Mouse (Mus musculus): ENCODE data around the gene Slc26a10. TPM values are rescaled to one million over a fixed set of nuclear protein-coding genes. Genes with fewer than 3 reads are reported as not detected.
"Not testable (repeated sequence)": the region's sequence is repeated elsewhere in the genome, so short reads cannot be mapped to it uniquely, and the experiment has no call there.

The Slc26a10 gene
- polyA plus RNA-seq, 1 experiment from 2014 or later, result 1.1 TPM

- Histone ChIP-seq H3K27ac (peak overlapping the region; percentile 21; the same call in 1 of the 2 replicates), H3K9ac (no peak overlapping the region)
- WGBS, result 67% methylated on average over 4 of the region's 4 CpGs
Measured at GRCm38 (mm10) chr10:127136510-127136909, 43.9 kb downstream of the Slc26a10 start.

GRCm38 (mm10) chr10:127135118-127135836 lies 45.2 kb downstream of the Slc26a10 start:
- Histone ChIP-seq H3K4me3 (replicated peaks) (no peak overlapping the region), H3K36me3 (no peaks in the 10 kb centered on the region), H3K4me2 (no peak overlapping the region), H3K4me1 (no peaks in the 10 kb centered on the region), H3K9me3 (no peaks in the 10 kb centered on the region), H3K27me3 (replicated peaks) (no peaks in the 10 kb centered on the region), H3K9ac (no peak overlapping the region), H3K27ac (peak overlapping the region; percentile 3; the same call in 1 of the 2 replicates)
- peak; percentile 54; the same call in 1 of the 2 replicates for ATAC-seq (ENCODE audit: insufficient read depth, low FRiP score, low read depth)
- WGBS, result 36% methylated on average over 8 of the region's 8 CpGs

More at GRCm38 (mm10) chr10:127136510-127136909, 43.9 kb downstream of the Slc26a10 start:
- Histone ChIP-seq H3K36me3 (no peaks in the 10 kb centered on the region), H3K4me2 (no peak overlapping the region), H3K9me3 (no peaks in the 10 kb centered on the region), H3K27me3 (replicated peaks) (no peaks in the 10 kb centered on the region), H3K4me3 (replicated peaks) (no peak overlapping the region), H3K4me1 (no peaks in the 10 kb centered on the region)
- ATAC-seq (ENCODE audit: insufficient read depth, low FRiP score, low read depth), result no peak

- H3K4me3 ChIP-seq (replicated peaks); H3K4me1 ChIP-seq; H3K9ac ChIP-seq; H3K4me2 ChIP-seq; H3K9me3 ChIP-seq; H3K36me3 ChIP-seq; H3K27me3 ChIP-seq (replicated peaks); ATAC-seq (ENCODE audit: insufficient read depth, low FRiP score, low read depth); H3K27ac ChIP-seq: not testable (repeated sequence)
- WGBS, result 72% methylated on average over 3 of the region's 3 CpGs
Measured at GRCm38 (mm10) chr10:127134394-127135035, 45.9 kb downstream of the Slc26a10 start.

GRCm38 (mm10) chr10:127132469-127132868 lies 48.0 kb downstream of the Slc26a10 start:
- Histone ChIP-seq H3K4me2 (no peak overlapping the region), H3K9me3 (no peaks in the 10 kb centered on the region), H3K27me3 (replicated peaks) (no peaks in the 10 kb centered on the region), H3K9ac (no peak overlapping the region), H3K36me3 (no peaks in the 10 kb centered on the region), H3K4me3 (replicated peaks) (no peak overlapping the region), H3K4me1 (no peaks in the 10 kb centered on the region), H3K27ac (no peak overlapping the region)
- no peak for ATAC-seq (ENCODE audit: insufficient read depth, low FRiP score, low read depth)
- 55% methylated on average over 5 of the region's 5 CpGs for WGBS

GRCm38 (mm10) chr10:127129431-127129830 lies 51.0 kb downstream of the Slc26a10 start:
- no peaks in the 10 kb centered on the region for H3K27me3 ChIP-seq (replicated peaks)
- H3K27ac ChIP-seq, result no peak overlapping the region
- WGBS, result 58% methylated on average over 4 of the region's 4 CpGs
- H3K4me2 ChIP-seq, result no peak overlapping the region
- no peak overlapping the region for H3K4me3 ChIP-seq (replicated peaks)
- H3K9me3 ChIP-seq, result no peaks in the 10 kb centered on the region
- no peaks in the 10 kb centered on the region for H3K36me3 ChIP-seq
- ATAC-seq (ENCODE audit: insufficient read depth, low FRiP score, low read depth), result no peak
- no peaks in the 10 kb centered on the region for H3K4me1 ChIP-seq
- no peak overlapping the region for H3K9ac ChIP-seq

- H3K4me3 ChIP-seq (replicated peaks), result no peak overlapping the region
- no peaks in the 10 kb centered on the region for H3K36me3 ChIP-seq
- no peak overlapping the region for H3K4me2 ChIP-seq
- no peaks in the 10 kb centered on the region for H3K27me3 ChIP-seq (replicated peaks)
- WGBS, result 67% methylated on average over 7 of the region's 7 CpGs
- no peaks in the 10 kb centered on the region for H3K9me3 ChIP-seq
- H3K27ac ChIP-seq, result no peak overlapping the region; the same call in 1 of the 2 replicates
- no peak overlapping the region for H3K9ac ChIP-seq
- peaks cover 2% of the 10 kb centered on the region; the same call in 1 of the 2 replicates for H3K4me1 ChIP-seq
- ATAC-seq (ENCODE audit: insufficient read depth, low FRiP score, low read depth), result no peak
Measured at GRCm38 (mm10) chr10:127127711-127128279, 52.6 kb downstream of the Slc26a10 start.

- no peak overlapping the region for H3K9ac ChIP-seq
- no peaks in the 10 kb centered on the region for H3K27me3 ChIP-seq (replicated peaks)
- 66% methylated on average over 5 of the region's 5 CpGs for WGBS
- H3K4me1 ChIP-seq, result peaks cover 2% of the 10 kb centered on the region; the same call in 1 of the 2 replicates
- H3K27ac ChIP-seq, result no peak overlapping the region
- no peaks in the 10 kb centered on the region for H3K9me3 ChIP-seq
- H3K4me3 ChIP-seq (replicated peaks), result no peak overlapping the region
- H3K36me3 ChIP-seq, result no peaks in the 10 kb centered on the region
- ATAC-seq (ENCODE audit: insufficient read depth, low FRiP score, low read depth), result no peak
- no peak overlapping the region for H3K4me2 ChIP-seq
Measured at GRCm38 (mm10) chr10:127126579-127126978, 53.9 kb downstream of the Slc26a10 start.

GRCm38 (mm10) chr10:127125210-127126001 lies 55.0 kb downstream of the Slc26a10 start:
- H3K9me3 ChIP-seq, result no peaks in the 10 kb centered on the region
- H3K4me1 ChIP-seq, result peaks cover 3% of the 10 kb centered on the region; the same call in 1 of the 2 replicates
- no peak overlapping the region for H3K4me2 ChIP-seq
- H3K27me3 ChIP-seq (replicated peaks), result no peaks in the 10 kb centered on the region
- whole genome bisulfite sequencing, result 69% methylated on average over 9 of the region's 9 CpGs
- no peaks in the 10 kb centered on the region for H3K36me3 ChIP-seq
- no peak for ATAC-seq (ENCODE audit: insufficient read depth, low FRiP score, low read depth)
- H3K4me3 ChIP-seq (replicated peaks), result no peak overlapping the region
- no peak overlapping the region for H3K9ac ChIP-seq
- no peak overlapping the region for H3K27ac ChIP-seq

GRCm38 (mm10) chr10:127123436-127123805 lies 57.0 kb downstream of the Slc26a10 start:
- Histone ChIP-seq H3K9ac (no peak overlapping the region), H3K4me3 (replicated peaks) (no peak overlapping the region; the same call in 1 of the 2 replicates), H3K27me3 (replicated peaks) (no peaks in the 10 kb centered on the region), H3K27ac (no peak overlapping the region), H3K36me3 (peaks cover 5% of the 10 kb centered on the region; the same call in 1 of the 2 replicates), H3K9me3 (no peaks in the 10 kb centered on the region), H3K4me2 (peak overlapping the region; percentile 53), H3K4me1 (peaks cover 6% of the 10 kb centered on the region; the same call in 1 of the 2 replicates)
- no peak for ATAC-seq (ENCODE audit: insufficient read depth, low FRiP score, low read depth)
- WGBS, result 13% methylated on average over 4 of the region's 4 CpGs

GRCm38 (mm10) chr10:127122784-127123435 lies 57.5 kb downstream of the Slc26a10 start:
- ATAC-seq (ENCODE audit: insufficient read depth, low FRiP score, low read depth), result peak; percentile 53

GRCm38 (mm10) chr10:127122018-127122417 lies 58.4 kb downstream of the Slc26a10 start:
- no peak overlapping the region for H3K4me3 ChIP-seq (replicated peaks)
- no peak overlapping the region for H3K27ac ChIP-seq
- H3K36me3 ChIP-seq, result peaks cover 10% of the 10 kb centered on the region
- WGBS, result 83% methylated on average over 3 of the region's 3 CpGs
- H3K4me1 ChIP-seq, result peaks cover 6% of the 10 kb centered on the region; the same call in 1 of the 2 replicates
- no peak overlapping the region for H3K9ac ChIP-seq
- no peaks in the 10 kb centered on the region for H3K9me3 ChIP-seq
- H3K27me3 ChIP-seq (replicated peaks), result no peaks in the 10 kb centered on the region
- H3K4me2 ChIP-seq, result no peak overlapping the region
- no peak for ATAC-seq (ENCODE audit: insufficient read depth, low FRiP score, low read depth)

More at GRCm38 (mm10) chr10:127122784-127123435, 57.5 kb downstream of the Slc26a10 start:
- 12% methylated on average over 13 of the region's 13 CpGs for WGBS
- H3K36me3 ChIP-seq, result peaks cover 5% of the 10 kb centered on the region; the same call in 1 of the 2 replicates
- H3K4me3 ChIP-seq (replicated peaks), result no peak overlapping the region; the same call in 1 of the 2 replicates
- H3K27me3 ChIP-seq (replicated peaks), result no peaks in the 10 kb centered on the region
- 0 out of 2 replicates have a peak overlapping the region, but pooled peaks have one; percentile 0 for H3K27ac ChIP-seq
- H3K9me3 ChIP-seq, result no peaks in the 10 kb centered on the region
- no peak overlapping the region for H3K9ac ChIP-seq
- peak overlapping the region; percentile 53 for H3K4me2 ChIP-seq
- H3K4me1 ChIP-seq, result peaks cover 6% of the 10 kb centered on the region; the same call in 1 of the 2 replicates
